Mouse (Mus musculus): ENCODE results near the gene Car5b. TPM values are rescaled to one million over a fixed set of nuclear protein-coding genes. Genes with fewer than 3 reads are reported as not detected.

Gene Car5b
- 1 to 10 TPM; 3.2 to 5.0 TPM for polyA plus RNA-seq (2017; shearing (Covaris generic))

GRCm38 (mm10) chrX:164027607-164028289, at the start of gene Car5b:
Gene Car5b (minus strand): TSS chrX:164027997.

DNA sequence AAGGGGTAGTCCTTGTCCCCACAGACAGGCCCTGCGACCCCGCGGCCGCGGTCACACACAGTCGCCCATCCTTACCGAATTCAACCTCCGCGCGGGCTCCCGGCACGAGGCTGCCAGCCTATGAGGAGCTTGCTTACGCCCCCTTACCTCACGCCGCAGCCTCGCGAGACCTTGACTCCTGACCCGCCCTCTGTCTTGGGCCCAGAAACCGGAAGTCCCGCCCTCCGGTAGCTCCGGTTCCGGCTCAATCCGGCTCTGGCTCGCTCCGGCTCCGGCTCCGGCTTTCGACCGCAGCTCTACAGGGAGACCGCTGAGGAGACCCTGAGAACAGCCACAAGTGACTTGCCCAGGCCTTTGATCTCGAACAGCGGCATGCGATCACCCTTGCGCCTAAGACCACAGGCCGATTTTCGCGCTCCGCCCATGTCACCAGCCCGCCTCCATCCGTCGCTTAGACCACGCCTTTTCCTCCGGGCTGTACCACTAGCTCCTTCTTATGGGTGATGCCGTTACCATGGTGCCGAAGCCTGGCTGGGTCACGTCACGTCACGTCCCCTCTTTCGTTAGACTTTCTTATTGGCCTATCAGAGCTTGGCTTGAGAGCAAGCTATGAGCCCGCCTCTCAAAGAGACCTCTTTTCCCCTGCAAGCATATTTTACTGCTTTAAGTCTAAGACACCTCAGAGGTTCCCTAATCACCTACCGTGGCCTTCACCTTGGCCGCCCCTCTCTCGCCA, 48.4 kb upstream of the Car5b start, which contains the start of gene Siah1b:
Siah1b (minus strand) TSS at position 454 of the 736 bp plus-strand sequence.

DNA sequence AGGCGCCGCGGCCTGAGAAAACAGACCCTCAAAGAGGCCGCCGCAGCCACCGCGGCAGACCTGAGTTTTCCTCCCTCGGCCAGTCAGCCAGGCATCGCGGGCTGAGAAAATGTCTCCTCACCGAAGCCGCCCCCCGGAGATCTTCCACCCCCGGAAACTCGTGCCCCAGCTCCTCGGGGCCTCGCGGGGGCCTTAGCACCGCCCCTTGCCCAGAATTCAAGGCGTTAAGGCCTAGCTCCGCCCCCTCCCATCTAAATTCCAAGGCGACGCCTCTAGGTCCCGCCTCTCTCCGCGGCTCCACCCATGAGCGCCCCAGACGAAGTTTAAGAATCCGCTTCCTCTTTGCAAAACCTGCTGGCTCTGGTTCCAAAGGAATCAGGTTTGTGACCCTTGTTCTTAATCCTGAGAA, 69.3 kb downstream of the Car5b start, which contains the start of gene Zrsr2:
Zrsr2 (minus strand) TSS at position 195 of the 409 bp plus-strand sequence.

Other genes starting within 250 kb of the Car5b start
- 10 to 100 TPM; 26.0 to 26.6 TPM for gene Ap1s2, start 119.0 kb downstream of the Car5b start, polyA plus RNA-seq (2017; shearing (Covaris generic))
- gene Zrsr2, start 69.3 kb downstream of the Car5b start, polyA plus RNA-seq (2017; shearing (Covaris generic)), result 10 to 100 TPM; 53.4 to 57.1 TPM
- gene Siah1b, start 48.5 kb upstream of the Car5b start, polyA plus RNA-seq (2017; shearing (Covaris generic)), result 1 to 10 TPM; 4.5 to 5.8 TPM
- not detected for gene Cltrn, start 60.8 kb upstream of the Car5b start, polyA plus RNA-seq (2017; shearing (Covaris generic))
- gene Ace2, start 111.3 kb upstream of the Car5b start, polyA plus RNA-seq (2017; shearing (Covaris generic)), result under 1 TPM in 1 of 2 experiments, not detected in 1; 0.07 TPM
- under 1 TPM in 1 of 2 experiments, not detected in 1; 0.11 TPM for gene Bmx, start 230.2 kb upstream of the Car5b start, polyA plus RNA-seq (2017; shearing (Covaris generic))
- gene Pir, start 241.4 kb upstream of the Car5b start, polyA plus RNA-seq (2017; shearing (Covaris generic)), result under 1 TPM in 1 of 2 experiments, not detected in 1; 0.45 TPM